Mouse (Mus musculus) neural tube, embryonic 12.5 days (tissue): ENCODE measurements around the gene Lhx1. TPM values are rescaled to one million over a fixed set of nuclear protein-coding genes. Genes with fewer than 3 reads are reported as not detected.

Source experiments
- ATAC-seq: fragments of 200-750 bp; cut with Nextera tagmentation; 2 replicates; pipeline ENCODE4 v1.8.0; 2017; ENCODE audit warnings: low read depth, mild to moderate bottlenecking, moderate TSS enrichment, moderate library complexity; ENCODE audit not compliant: low FRiP score
- H3K27ac ChIP-seq: fragments of 300-500 bp; sonication (generic); 2 replicates; pipeline ENCODE4 v1.5.1; 2016
- H3K27me3 ChIP-seq: fragments of 300-500 bp; sonication (generic); replicated peaks from 2 replicates; pipeline ENCODE4 v1.6.1; 2016; ENCODE audit warnings: mild to moderate bottlenecking
- H3K36me3 ChIP-seq: fragments of 300-500 bp; sonication (generic); 2 replicates; pipeline ENCODE4 v1.6.1; 2016; ENCODE audit warnings: mild to moderate bottlenecking
- H3K4me1 ChIP-seq: fragments of 300-500 bp; sonication (generic); 2 replicates; pipeline ENCODE4 v1.6.1; 2016
- H3K4me2 ChIP-seq: fragments of 300-500 bp; sonication (generic); replicated peaks from 2 replicates; pipeline ENCODE4 v1.6.1; 2016; ENCODE audit warnings: mild to moderate bottlenecking
- H3K4me3 ChIP-seq: fragments of 300-500 bp; sonication (generic); 2 replicates; pipeline ENCODE4 v1.5.1; 2016
- H3K9ac ChIP-seq: fragments of 300-500 bp; sonication (generic); 2 replicates; pipeline ENCODE4 v1.6.1; 2016; ENCODE audit warnings: mild to moderate bottlenecking
- H3K9me3 ChIP-seq: fragments of 300-500 bp; sonication (generic); 2 replicates; pipeline ENCODE4 v1.6.1; 2016; ENCODE audit warnings: mild to moderate bottlenecking
- WGBS: fragments of 180-500 bp; shearing (Covaris S2); methylation state at CpG from one replicate; pipeline ENCODE4 v1.1.7; 2016; 5-methylcytosine and 5-hydroxymethylcytosine counted together
- polyA plus RNA-seq: library from polyadenylated mRNA; unstranded; fragments of >200 nt; fragmentation: Nextera tagmentation; extraction: Ambion mirVana; gene quantifications from 2 replicates; pipeline ENCODE4 v1.2.1, GENCODE M21; 2016

Gene Lhx1
- polyA plus RNA-seq, 1 experiment from 2014 or later: 68.4 TPM

DNA sequence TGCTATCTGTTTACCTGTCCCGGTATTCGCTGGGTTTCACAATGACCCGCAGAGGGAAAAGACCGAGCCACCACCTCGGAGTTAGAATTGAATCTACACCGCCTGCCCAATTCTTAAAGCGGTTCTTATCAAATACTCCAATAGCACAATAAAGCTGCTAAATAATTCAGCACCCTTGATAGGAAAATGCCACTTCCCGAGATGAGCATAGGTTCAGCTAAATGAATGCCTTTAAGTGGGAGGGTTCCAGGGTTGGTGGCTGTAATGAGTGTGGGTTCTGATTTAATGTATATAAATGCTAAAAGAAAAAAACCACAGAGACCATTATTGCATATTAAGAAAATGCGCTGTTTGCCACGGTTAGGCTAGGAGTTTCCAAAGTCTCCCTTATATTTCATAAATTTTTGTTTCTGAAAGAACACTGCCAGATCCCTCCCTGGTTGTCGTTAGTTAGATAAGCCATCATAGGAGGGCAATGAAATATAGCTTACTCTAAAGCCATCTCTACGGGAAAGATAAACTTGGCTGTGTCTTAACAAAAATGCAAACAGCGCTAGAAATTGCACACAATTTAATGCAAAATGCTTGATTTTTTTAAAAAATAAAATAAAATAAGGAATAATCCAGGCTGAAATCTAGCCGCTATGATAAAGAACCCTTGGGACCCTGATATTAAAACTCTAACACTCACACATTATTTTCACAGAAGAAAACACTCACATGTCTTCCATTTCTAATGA, 8.7 kb downstream of the Lhx1 start:
- Histone ChIP-seq H3K27me3 (peaks cover 66% of the 10 kb centered on the region), H3K4me3 (0 out of 2 replicates have a peak overlapping the region, but pooled peaks have one; percentile 13), H3K4me1 (peaks cover 14% of the 10 kb centered on the region), H3K27ac (0 out of 2 replicates have a peak overlapping the region, but pooled peaks have one; percentile 16), H3K9ac (peak overlapping the region; percentile 41; the same call in 1 of the 2 replicates), H3K9me3 (no peaks in the 10 kb centered on the region), H3K4me2 (peak overlapping the region; percentile 43), H3K36me3 (no peaks in the 10 kb centered on the region)
- 2% methylated on average over 14 of the region's 14 CpGs for WGBS
- ATAC-seq: no peak

GRCm38 (mm10) chr11:84513171-84514116, 11.9 kb downstream of the Lhx1 start, which contains the start of gene Aatf:
TSS of gene Aatf (minus strand) at chr11:84513522.
- peak within 1 kb of the TSS; percentile 72 for H3K4me3 ChIP-seq
- peaks cover 33% of the 10 kb centered on the region for H3K27me3 ChIP-seq
- no peaks in the 10 kb centered on the region for H3K9me3 ChIP-seq
- H3K4me1 ChIP-seq: peaks cover 10% of the 10 kb centered on the region; the same call in 1 of the 2 replicates
- peak within 1 kb of the TSS; percentile 90 for H3K4me2 ChIP-seq
- peak within 1 kb of the TSS; percentile 62 for H3K27ac ChIP-seq
- peak within 1 kb of the TSS; percentile 78 for H3K9ac ChIP-seq
- peak; percentile 97 for ATAC-seq
- WGBS: under 1% methylated on average over 80 of the region's 80 CpGs
- H3K36me3 ChIP-seq: peaks cover 13% of the 10 kb centered on the region

- Histone ChIP-seq H3K36me3 (peaks cover 18% of the 10 kb centered on the region), H3K4me2 (peak overlapping the region; percentile 90), H3K4me3 (no peak overlapping the region), H3K27me3 (peaks cover 28% of the 10 kb centered on the region), H3K9ac (no peak overlapping the region), H3K9me3 (no peaks in the 10 kb centered on the region), H3K27ac (no peak overlapping the region), H3K4me1 (peaks cover 10% of the 10 kb centered on the region; the same call in 1 of the 2 replicates)
- 95% methylated on average over 1 of the region's 1 CpGs for WGBS
- ATAC-seq: no peak
These were observed 13.3 kb downstream of the Lhx1 start for GRCm38 (mm10) chr11:84512031-84512430.

- ATAC-seq: no peak
- no peaks in the 10 kb centered on the region for H3K27me3 ChIP-seq
- H3K27ac ChIP-seq: no peak overlapping the region
- H3K9me3 ChIP-seq: no peaks in the 10 kb centered on the region
- H3K9ac ChIP-seq: no peak overlapping the region
- WGBS: 97% methylated on average over 1 of the region's 1 CpGs
- peaks cover 26% of the 10 kb centered on the region for H3K36me3 ChIP-seq
- H3K4me3 ChIP-seq: no peak overlapping the region
- H3K4me2 ChIP-seq: no peak overlapping the region
- H3K4me1 ChIP-seq: no peaks in the 10 kb centered on the region
These were observed 21.0 kb downstream of the Lhx1 start for GRCm38 (mm10) chr11:84504296-84504695.

DNA sequence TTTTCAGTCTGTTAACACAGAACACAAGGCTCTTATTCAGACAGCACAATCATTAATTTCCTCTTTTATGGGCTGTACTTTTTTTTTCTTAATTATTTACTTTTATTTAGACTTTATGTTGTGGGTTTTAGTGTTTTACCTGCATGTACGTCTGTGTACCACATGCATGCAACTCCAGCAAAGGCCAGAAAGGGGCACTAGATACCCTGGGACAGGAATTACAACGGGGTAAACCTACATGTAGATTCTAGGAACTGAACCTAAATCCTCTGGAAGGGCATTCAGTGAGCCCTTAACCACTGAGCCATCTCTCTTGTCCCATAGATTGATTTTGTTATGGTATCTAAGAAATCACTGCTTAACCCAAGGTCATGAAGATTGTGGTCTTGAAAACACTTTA, 27.4 kb downstream of the Lhx1 start:
- ATAC-seq: no peak
- Histone ChIP-seq H3K4me3 (no peak overlapping the region), H3K9me3 (no peaks in the 10 kb centered on the region), H3K9ac (no peak overlapping the region), H3K4me1 (no peaks in the 10 kb centered on the region), H3K36me3 (peaks cover 20% of the 10 kb centered on the region), H3K27me3 (no peaks in the 10 kb centered on the region), H3K4me2 (no peak overlapping the region), H3K27ac (no peak overlapping the region)
- 69% methylated on average over 2 of the region's 2 CpGs for WGBS

DNA sequence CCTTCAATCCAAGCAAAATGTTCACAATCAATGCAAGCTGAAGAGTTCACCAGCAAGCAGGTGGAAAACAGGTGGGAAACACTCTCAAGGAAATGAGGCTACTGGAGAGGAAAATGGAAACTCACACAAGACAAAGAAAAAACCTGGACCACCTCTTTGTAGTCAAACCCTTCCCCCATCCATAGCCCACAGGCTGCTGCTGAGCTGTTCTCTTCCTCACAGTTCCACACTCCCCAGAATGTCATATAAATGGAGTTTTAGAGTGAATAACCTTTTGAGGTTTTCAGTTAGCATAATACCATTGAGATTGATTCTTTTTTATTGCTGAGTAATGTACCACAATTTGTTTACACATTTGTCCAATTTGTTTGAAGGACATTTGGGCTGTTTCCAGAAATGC, 28.4 kb downstream of the Lhx1 start:
- Histone ChIP-seq H3K9me3 (no peaks in the 10 kb centered on the region), H3K27ac (no peak overlapping the region), H3K27me3 (no peaks in the 10 kb centered on the region), H3K4me2 (no peak overlapping the region), H3K36me3 (peaks cover 21% of the 10 kb centered on the region), H3K4me3 (no peak overlapping the region), H3K4me1 (no peaks in the 10 kb centered on the region), H3K9ac (no peak overlapping the region)
- ATAC-seq: no peak

GRCm38 (mm10) chr11:84495774-84496173, 29.6 kb downstream of the Lhx1 start:
- WGBS: 62% methylated on average over 4 of the region's 4 CpGs
- Histone ChIP-seq H3K27me3 (no peaks in the 10 kb centered on the region), H3K9ac (no peak overlapping the region), H3K9me3 (no peaks in the 10 kb centered on the region), H3K4me2 (no peak overlapping the region), H3K4me1 (no peaks in the 10 kb centered on the region), H3K4me3 (no peak overlapping the region), H3K27ac (no peak overlapping the region), H3K36me3 (peaks cover 29% of the 10 kb centered on the region)
- ATAC-seq: no peak

- H3K4me1 ChIP-seq: peaks cover 13% of the 10 kb centered on the region; the same call in 1 of the 2 replicates
- WGBS: 48% methylated on average over 7 of the region's 7 CpGs
These were observed 43.7 kb downstream of the Lhx1 start for GRCm38 (mm10) chr11:84481661-84482060.

GRCm38 (mm10) chr11:84480451-84480850, 44.9 kb downstream of the Lhx1 start:
- WGBS: 59% methylated on average over 3 of the region's 3 CpGs
- H3K27ac ChIP-seq: no peak overlapping the region
- no peak for ATAC-seq
- no peaks in the 10 kb centered on the region for H3K36me3 ChIP-seq
- no peak overlapping the region for H3K9ac ChIP-seq
- no peak overlapping the region for H3K4me2 ChIP-seq
- H3K27me3 ChIP-seq: no peaks in the 10 kb centered on the region
- H3K4me1 ChIP-seq: peaks cover 13% of the 10 kb centered on the region; the same call in 1 of the 2 replicates
- H3K4me3 ChIP-seq: no peak overlapping the region
- no peaks in the 10 kb centered on the region for H3K9me3 ChIP-seq

More at GRCm38 (mm10) chr11:84481661-84482060, 43.7 kb downstream of the Lhx1 start:
- Histone ChIP-seq H3K9me3 (no peaks in the 10 kb centered on the region), H3K36me3 (no peaks in the 10 kb centered on the region), H3K27me3 (no peaks in the 10 kb centered on the region), H3K4me3 (no peak overlapping the region), H3K4me2 (no peak overlapping the region), H3K27ac (no peak overlapping the region), H3K9ac (no peak overlapping the region)
- no peak for ATAC-seq

DNA sequence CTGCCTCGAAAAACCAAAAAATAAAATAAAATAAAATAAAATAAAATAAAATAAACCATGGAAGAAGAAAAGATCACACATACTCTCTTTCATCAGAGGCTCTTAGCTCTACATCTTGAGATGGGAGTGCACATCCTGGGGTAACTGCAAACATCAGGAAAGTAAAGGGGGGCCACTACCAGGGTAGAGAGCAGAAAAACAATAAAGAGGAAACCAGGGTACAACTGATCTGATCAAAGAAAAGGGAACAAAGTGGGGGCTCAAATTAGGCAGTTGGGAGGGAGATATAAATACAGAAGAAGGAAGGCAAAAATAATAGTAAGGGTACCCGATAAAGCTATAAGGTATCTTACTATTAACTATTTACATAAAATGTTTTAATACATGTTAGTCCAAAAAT, 48.7 kb downstream of the Lhx1 start:
- ATAC-seq: no peak
- Histone ChIP-seq H3K4me1 (peaks cover 7% of the 10 kb centered on the region; the same call in 1 of the 2 replicates), H3K27ac (no peak overlapping the region), H3K4me2 (no peak overlapping the region), H3K27me3 (no peaks in the 10 kb centered on the region), H3K4me3 (no peak overlapping the region), H3K9ac (no peak overlapping the region), H3K36me3 (peaks cover 3% of the 10 kb centered on the region; the same call in 1 of the 2 replicates), H3K9me3 (no peaks in the 10 kb centered on the region)
- 99% methylated on average over 2 of the region's 2 CpGs for WGBS

- H3K4me1 ChIP-seq: peaks cover 3% of the 10 kb centered on the region; the same call in 1 of the 2 replicates
- H3K27me3 ChIP-seq: no peaks in the 10 kb centered on the region
- 94% methylated on average over 4 of the region's 4 CpGs for WGBS
- no peak overlapping the region for H3K9ac ChIP-seq
- H3K36me3 ChIP-seq: peaks cover 5% of the 10 kb centered on the region; the same call in 1 of the 2 replicates
- no peak overlapping the region for H3K4me2 ChIP-seq
- no peak for ATAC-seq
- no peak overlapping the region for H3K27ac ChIP-seq
- H3K9me3 ChIP-seq: no peaks in the 10 kb centered on the region
- no peak overlapping the region for H3K4me3 ChIP-seq
These were observed 49.3 kb downstream of the Lhx1 start for GRCm38 (mm10) chr11:84475991-84476390.

GRCm38 (mm10) chr11:84473093-84473667, 52.2 kb downstream of the Lhx1 start:
- Histone ChIP-seq H3K27me3 (no peaks in the 10 kb centered on the region), H3K4me3 (no peak overlapping the region), H3K4me2 (no peak overlapping the region), H3K36me3 (peaks cover 13% of the 10 kb centered on the region; the same call in 1 of the 2 replicates), H3K9ac (no peak overlapping the region), H3K9me3 (no peaks in the 10 kb centered on the region), H3K4me1 (no peaks in the 10 kb centered on the region), H3K27ac (no peak overlapping the region)
- ATAC-seq: no peak
- WGBS: 81% methylated on average over 4 of the region's 4 CpGs
